Mouse (Mus musculus) heart, embryonic 11.5 days (tissue): ENCODE measurements at regions not wholly inside any gene's neighbourhood (a gene's known extent, or its start where the extent isn't known, plus 50 kb on each side); places are given as distances from the start of the nearest gene placed in this dataset.
"Not testable (repeated sequence)": the region's sequence is repeated elsewhere in the genome, so short reads cannot be mapped to it uniquely, and the experiment has no call there.

ENCODE experiments used
- ATAC-seq: fragments of 200-750 bp; cut with Nextera tagmentation; replicated peaks from 2 replicates; pipeline ENCODE4 v1.8.0; 2017; ENCODE audit warnings: moderate library complexity; ENCODE audit not compliant: insufficient number of reproducible peaks, low FRiP score, low TSS enrichment
- H3K27ac ChIP-seq: fragments of 300-500 bp; sonication (generic); 2 replicates; pipeline ENCODE4 v1.5.1; 2014; ENCODE audit warnings: mild to moderate bottlenecking, low read depth, low read length
- H3K27me3 ChIP-seq: fragments of 300-500 bp; sonication (generic); 2 replicates; pipeline ENCODE4 v1.6.1; 2014; ENCODE audit warnings: mild to moderate bottlenecking, low read length, mixed read lengths; ENCODE audit not compliant: control insufficient read depth, insufficient read depth
- H3K36me3 ChIP-seq: fragments of 300-500 bp; sonication (generic); 2 replicates; pipeline ENCODE4 v1.6.1; 2014; ENCODE audit warnings: mild to moderate bottlenecking, low read length, moderate library complexity, mixed read lengths; ENCODE audit not compliant: control insufficient read depth, insufficient read depth
- H3K4me1 ChIP-seq: fragments of 300-500 bp; sonication (generic); 2 replicates; pipeline ENCODE4 v1.6.1; 2014; ENCODE audit warnings: low read length; ENCODE audit not compliant: control insufficient read depth, insufficient read depth
- H3K4me2 ChIP-seq: fragments of 300-500 bp; sonication (generic); 2 replicates; pipeline ENCODE4 v1.6.1; 2014; ENCODE audit warnings: mild to moderate bottlenecking, moderate library complexity
- H3K4me3 ChIP-seq: fragments of 300-500 bp; sonication (generic); 2 replicates; pipeline ENCODE4 v1.5.1; 2014; ENCODE audit warnings: low read depth, low read length
- H3K9ac ChIP-seq: fragments of 300-500 bp; sonication (generic); 2 replicates; pipeline ENCODE4 v1.6.1; 2014; ENCODE audit warnings: mild to moderate bottlenecking, low read depth, low read length, moderate library complexity
- H3K9me3 ChIP-seq: fragments of 300-500 bp; sonication (generic); replicated peaks from 2 replicates; pipeline ENCODE4 v1.6.1; 2016; ENCODE audit warnings: low read length; ENCODE audit not compliant: control insufficient read depth
- WGBS: fragments of 180-500 bp; shearing (Covaris S2); extraction: QIAGEN DNeasy Blood & Tissue Kit; methylation state at CpG from one replicate; pipeline ENCODE4 v1.1.7; 2014; ENCODE audit not compliant: insufficient replicate concordance; 5-methylcytosine and 5-hydroxymethylcytosine counted together

GRCm38 (mm10) chr8:20016082-20016840 lies 113.1 kb downstream of the Gm31371 start:
- not testable (repeated sequence) for H3K9ac ChIP-seq, H3K4me3 ChIP-seq, H3K9me3 ChIP-seq, H3K36me3 ChIP-seq, H3K27ac ChIP-seq, H3K4me2 ChIP-seq, ATAC-seq, H3K27me3 ChIP-seq, H3K4me1 ChIP-seq
- 81% methylated on average over 16 of the region's 17 CpGs for WGBS

DNA sequence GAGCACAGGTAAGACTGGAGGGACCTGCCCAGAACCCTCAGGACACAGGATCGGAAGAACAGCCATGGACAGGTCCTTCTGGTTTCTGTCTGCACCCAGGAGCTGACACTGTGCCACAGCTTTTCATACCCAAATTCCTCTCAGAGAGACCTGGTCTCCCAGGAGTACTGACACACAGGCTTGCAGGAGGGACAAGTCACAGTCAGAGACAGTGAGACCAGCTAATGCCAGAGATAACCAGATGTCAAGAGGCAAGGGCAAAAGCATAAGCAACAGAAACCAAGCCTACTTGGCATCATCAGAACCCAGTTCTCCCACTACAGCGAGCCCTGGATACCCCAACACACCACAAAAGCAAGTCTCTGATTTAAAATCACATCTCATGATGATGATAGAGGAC lies 122.3 kb downstream of the Gm31371 start:
- ATAC-seq, H3K9ac ChIP-seq, H3K4me3 ChIP-seq, H3K9me3 ChIP-seq, H3K4me1 ChIP-seq, H3K27ac ChIP-seq, H3K36me3 ChIP-seq, H3K27me3 ChIP-seq, H3K4me2 ChIP-seq: not testable (repeated sequence)
- no CpG with 5 or more reads among the region's 2 CpGs for WGBS

DNA sequence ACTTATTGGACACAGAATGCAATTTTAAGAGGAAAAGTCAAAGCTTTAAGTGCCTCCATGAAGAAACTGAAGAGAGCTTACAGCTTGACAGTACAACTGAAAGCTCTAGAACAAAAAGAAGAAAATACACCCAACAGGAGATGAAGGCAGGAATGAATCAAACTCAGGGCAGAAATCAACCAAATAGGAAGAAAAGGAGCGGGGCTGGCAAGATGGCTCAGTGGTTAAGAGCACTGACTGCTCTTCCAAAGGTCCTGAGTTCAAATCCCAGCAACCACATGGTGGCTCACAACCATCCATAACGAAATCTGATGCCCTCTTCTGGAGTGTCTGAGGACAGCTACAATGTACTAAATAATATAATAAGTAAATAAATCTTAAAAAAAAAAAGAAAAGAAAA lies 124.8 kb downstream of the Gm31371 start:
- H3K27me3 ChIP-seq, H3K4me1 ChIP-seq, H3K4me3 ChIP-seq, H3K27ac ChIP-seq, H3K9ac ChIP-seq, ATAC-seq, H3K9me3 ChIP-seq, H3K36me3 ChIP-seq, H3K4me2 ChIP-seq: not testable (repeated sequence)
- WGBS = 61% methylated on average over 1 of the region's 2 CpGs

DNA sequence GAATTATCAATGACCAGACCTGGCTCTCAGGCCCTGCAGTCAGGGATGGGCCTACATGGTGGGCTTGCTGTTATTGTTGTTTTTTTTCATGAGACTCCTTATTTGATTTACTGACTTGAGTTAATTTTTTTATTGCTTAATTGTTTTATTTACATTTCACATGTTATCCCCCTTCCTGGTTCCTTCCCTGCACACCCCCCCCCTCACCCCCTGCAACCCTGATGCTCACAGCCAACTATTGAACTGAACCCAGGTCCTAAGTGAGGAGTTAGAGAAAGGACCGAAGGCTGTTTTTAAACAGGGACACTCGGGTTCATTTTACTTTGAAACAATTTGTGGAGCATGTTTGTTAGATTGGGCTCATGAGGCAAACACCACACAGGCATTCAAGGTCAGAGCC lies 126.9 kb downstream of the Gm31371 start:
- not testable (repeated sequence) for H3K4me3 ChIP-seq, H3K36me3 ChIP-seq, H3K9ac ChIP-seq, H3K27ac ChIP-seq, H3K27me3 ChIP-seq, ATAC-seq, H3K4me1 ChIP-seq, H3K4me2 ChIP-seq, H3K9me3 ChIP-seq
- WGBS = 70% methylated on average over 2 of the region's 2 CpGs

DNA sequence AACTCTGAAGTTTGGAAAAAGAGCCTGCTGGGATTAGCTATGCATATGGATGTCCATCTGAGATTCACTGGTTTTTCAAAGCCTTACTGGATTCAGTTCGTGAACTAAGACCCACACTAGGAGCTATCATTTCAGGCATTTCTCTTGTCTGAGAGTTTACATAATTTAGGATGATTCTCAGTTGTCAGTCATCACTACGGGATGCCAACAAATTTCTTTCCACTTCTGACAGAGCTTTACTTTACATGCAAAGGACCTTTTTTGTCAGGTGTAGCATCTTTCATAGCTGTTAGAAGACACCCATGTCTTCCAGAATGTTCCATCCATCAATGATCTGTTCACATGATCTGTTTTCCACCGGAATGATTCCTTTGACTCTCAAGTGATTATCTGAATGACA lies 154.4 kb downstream of the Gm31371 start:
- not testable (repeated sequence) for ATAC-seq, H3K36me3 ChIP-seq
- WGBS = 68% methylated on average over 2 of the region's 3 CpGs

DNA sequence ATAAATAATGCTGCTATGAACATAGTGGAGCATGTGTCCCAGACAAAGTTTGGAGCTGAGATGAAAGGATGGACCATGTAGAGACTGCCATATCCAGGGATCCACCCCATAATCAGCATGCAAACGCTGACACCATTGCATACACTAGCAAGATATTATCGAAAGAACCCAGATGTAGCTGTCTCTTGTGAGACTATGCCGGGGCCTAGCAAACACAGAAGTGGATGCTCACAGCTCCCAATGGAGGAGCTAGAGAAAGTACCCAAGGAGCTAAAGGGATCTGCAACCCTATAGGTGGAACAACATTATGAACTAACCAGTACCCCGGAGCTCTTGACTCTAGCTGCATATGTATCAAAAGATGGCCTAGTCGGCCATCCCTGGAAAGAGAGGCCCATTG lies 194.9 kb downstream of the Gm31371 start:
- not testable (repeated sequence) for H3K4me1 ChIP-seq, H3K4me2 ChIP-seq, H3K36me3 ChIP-seq, H3K27me3 ChIP-seq, H3K4me3 ChIP-seq, H3K9me3 ChIP-seq, H3K9ac ChIP-seq, ATAC-seq, H3K27ac ChIP-seq
- WGBS = 76% methylated on average over 4 of the region's 5 CpGs

More for the DNA sequence above, 154.4 kb downstream of the Gm31371 start:
- not testable (repeated sequence) for H3K4me1 ChIP-seq, H3K9ac ChIP-seq, H3K27me3 ChIP-seq, H3K9me3 ChIP-seq, H3K4me3 ChIP-seq, H3K4me2 ChIP-seq, H3K27ac ChIP-seq

GRCm38 (mm10) chr8:20100241-20100640 lies 197.0 kb downstream of the Gm31371 start:
- WGBS = no CpG with 5 or more reads among the region's 1 CpGs
- H3K4me1 ChIP-seq, H3K27ac ChIP-seq, H3K36me3 ChIP-seq, H3K9ac ChIP-seq, H3K9me3 ChIP-seq, H3K4me3 ChIP-seq, H3K27me3 ChIP-seq, ATAC-seq, H3K4me2 ChIP-seq: not testable (repeated sequence)

DNA sequence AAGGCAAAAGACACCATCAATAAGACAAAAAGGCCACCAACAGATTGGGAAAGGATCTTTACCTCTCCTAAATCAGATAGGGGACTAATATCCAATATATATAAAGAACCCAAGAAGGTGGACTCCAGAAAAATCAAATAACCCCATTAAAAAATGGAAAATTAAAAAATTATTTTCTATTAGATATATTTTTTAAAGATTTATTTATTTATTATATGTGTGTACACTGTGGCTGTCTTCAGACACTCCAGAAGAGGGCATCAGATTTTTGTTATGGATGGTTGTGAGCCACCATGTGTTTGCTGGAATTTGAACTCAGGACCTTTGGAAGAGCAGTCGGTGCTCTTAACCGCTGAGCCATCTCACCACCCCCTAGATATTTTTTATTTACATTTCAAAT lies 199.2 kb downstream of the Gm31371 start:
- H3K4me1 ChIP-seq, H3K36me3 ChIP-seq, H3K4me2 ChIP-seq, H3K9ac ChIP-seq, H3K9me3 ChIP-seq, ATAC-seq, H3K27me3 ChIP-seq, H3K27ac ChIP-seq, H3K4me3 ChIP-seq: not testable (repeated sequence)
- no CpG with 5 or more reads among the region's 2 CpGs for WGBS

DNA sequence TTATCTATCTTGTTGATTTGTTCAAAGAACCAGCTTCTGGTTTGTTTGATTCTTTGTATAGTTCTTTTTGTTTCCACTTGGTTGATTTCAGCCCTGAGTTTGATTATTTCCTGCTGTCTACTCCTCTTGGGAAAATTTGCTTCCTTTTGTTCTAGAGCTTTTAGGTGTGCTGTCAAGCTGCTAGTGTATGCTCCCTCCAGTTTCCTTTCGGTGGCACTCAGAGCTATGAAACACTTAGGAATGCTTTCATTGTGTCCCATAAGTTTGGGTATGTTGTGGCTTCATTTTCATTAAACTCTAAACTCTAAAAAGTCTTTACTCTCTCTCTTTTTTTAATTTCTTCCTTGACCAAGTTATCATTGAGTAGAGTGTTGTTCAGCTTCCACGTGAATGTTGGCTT lies 204.0 kb downstream of the Gm31371 start:
- WGBS = 74% methylated on average over 1 of the region's 2 CpGs
- ATAC-seq, H3K4me1 ChIP-seq, H3K27ac ChIP-seq, H3K9me3 ChIP-seq, H3K4me3 ChIP-seq, H3K4me2 ChIP-seq, H3K27me3 ChIP-seq, H3K36me3 ChIP-seq, H3K9ac ChIP-seq: not testable (repeated sequence)
